Mouse (Mus musculus): Measurements from ENCODE around the gene Myl3.

DNA sequence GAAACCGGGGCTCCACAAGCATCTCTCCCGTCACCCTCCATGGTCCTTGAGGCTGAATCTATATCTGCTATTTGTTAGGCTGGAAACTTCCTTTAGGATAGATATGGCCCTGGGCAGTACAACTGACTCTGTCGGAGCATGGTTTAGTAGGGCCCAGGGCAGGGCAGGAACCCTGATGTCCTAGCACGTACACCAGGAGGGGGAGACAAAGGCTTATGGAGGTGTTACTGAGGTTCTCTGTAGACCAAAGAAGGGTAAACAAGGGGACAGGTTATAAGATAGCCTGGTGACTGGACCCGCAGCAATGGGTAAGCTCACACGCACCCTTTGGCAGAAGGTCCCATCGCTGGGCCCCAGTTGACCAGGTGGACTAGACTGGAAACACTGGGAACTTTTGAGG is 36.9 kb downstream of the Myl3 start:
- TF ChIP-seq GATA1 (IDR thresholded peaks at IDR 0.05; ENCODE audit: low read length) (no peak), TAL1 (IDR thresholded peaks at IDR 0.05; ENCODE audit: low read length) (no peak)
